Mouse (Mus musculus) small intestine, adult 2 months (tissue): ENCODE measurements around the gene Rex2. TPM values are rescaled to one million over a fixed set of nuclear protein-coding genes. Genes with fewer than 3 reads are reported as not detected.

Source experiments
- polyA plus RNA-seq: library from polyadenylated mRNA; depleted of rRNA; stranded (reverse); fragments of >200 nt; gene quantifications from 2 replicates; pipeline ENCODE4 v1.2.3, GENCODE M21; 2012; rRNA removed

The Rex2 gene
- polyA plus RNA-seq, 1 experiment: not detected

Other genes starting within 250 kb of the Rex2 start
- gene Gm21411, start 112.3 kb upstream of the Rex2 start, polyA plus RNA-seq: not detected in 2 replicates
- not detected in 2 replicates for gene Zfp989, start 49.9 kb upstream of the Rex2 start, polyA plus RNA-seq
- gene Zfp991, start 110.2 kb downstream of the Rex2 start, polyA plus RNA-seq: not detected in 2 replicates